Mouse (Mus musculus) left cerebral cortex, postnatal 25 days (tissue): Measurements from ENCODE around the gene Mmp21. TPM values are rescaled to one million over a fixed set of nuclear protein-coding genes. Genes with fewer than 3 reads are reported as not detected.
"Not testable (repeated sequence)": the region's sequence is repeated elsewhere in the genome, so short reads cannot be mapped to it uniquely, and the experiment has no call there.

Experiments
- DNase-seq, 2 experiments: peaks; one replicate each; pipeline ENCODE4 v3.0.0; 2022; ENCODE audit warnings: low spot score in 2 of 2, mixed read lengths in 1 of 2
- intact Hi-C: fragments of 180-260 bp; cut with DNase I; formaldehyde crosslinking; loops from one replicate; pipeline ENCODE4 v1.15.1; 2025
- total RNA-seq, 2 experiments: library from RNA; stranded (reverse); gene quantifications; 2 replicates each; pipeline ENCODE4 v1.2.3; 2021

Mmp21 gene
- total RNA-seq, result not detected

DNA sequence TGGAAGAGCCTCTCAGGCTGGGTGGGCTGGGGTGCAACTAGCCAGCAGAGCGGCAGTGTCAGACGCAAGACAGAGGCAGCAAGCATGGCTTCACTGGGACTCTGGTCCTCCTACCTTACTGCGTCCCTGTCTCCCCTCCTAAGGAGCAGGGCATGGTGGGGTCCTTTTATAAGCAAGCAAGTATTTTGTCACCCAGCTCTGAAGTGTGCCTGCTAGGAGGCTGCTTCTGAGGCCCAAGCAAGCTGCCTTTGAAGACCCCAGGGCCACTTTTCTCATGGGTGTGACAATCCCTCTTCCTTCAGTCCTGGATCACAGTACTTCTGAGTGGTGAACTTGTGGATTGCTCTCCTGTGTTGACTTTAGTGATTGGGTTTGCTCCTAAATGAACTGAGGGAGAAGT lies at the start of gene Mmp21:
TSS of gene Mmp21 (minus strand) at position 101 of the 400 bp plus-strand sequence.
- no peak for DNase-seq
- intact Hi-C loops, result no loop called here

DNA sequence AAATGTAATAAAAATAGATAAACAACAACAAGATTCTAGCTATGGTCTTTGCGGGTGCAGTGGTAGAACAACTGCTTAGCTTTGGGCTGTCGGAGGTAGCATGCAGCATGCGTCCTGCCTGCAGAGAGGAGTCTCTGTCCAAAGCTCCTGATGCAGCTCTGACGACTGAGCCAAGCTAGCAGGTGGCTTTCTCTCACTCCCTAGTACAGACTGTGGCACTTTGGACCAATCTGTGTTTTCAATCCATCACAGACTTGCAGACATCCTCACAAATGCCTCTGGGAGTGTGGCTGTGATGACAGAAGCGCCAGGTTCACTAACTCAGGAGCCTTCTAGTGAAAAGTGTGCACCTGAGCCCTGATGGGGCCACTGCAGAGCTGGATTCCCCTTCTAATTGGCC lies 49.5 kb upstream of the Mmp21 start:
- intact Hi-C loops, result no loop called here
- no peak for DNase-seq

DNA sequence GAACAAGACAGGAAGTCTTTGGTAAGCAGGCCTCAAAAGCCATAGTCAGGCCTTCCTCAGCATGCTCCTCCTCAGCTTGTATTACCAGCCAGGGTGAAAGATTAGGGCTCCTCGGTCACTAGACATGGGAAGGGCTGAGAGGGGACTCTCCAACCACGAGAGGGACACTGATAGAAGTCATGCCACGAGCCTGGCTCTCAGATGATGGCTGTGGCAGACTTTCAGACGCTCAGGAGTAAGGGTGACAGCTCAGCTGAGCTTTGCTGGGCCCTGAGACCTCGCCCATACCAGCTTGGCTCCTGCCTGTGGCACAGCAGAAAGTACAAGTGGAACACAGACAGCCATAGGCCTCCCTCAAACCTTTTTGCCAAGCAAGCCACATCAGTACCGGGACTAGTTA lies 47.2 kb upstream of the Mmp21 start:
- no peak for DNase-seq
- intact Hi-C loops, result no loop called here

DNA sequence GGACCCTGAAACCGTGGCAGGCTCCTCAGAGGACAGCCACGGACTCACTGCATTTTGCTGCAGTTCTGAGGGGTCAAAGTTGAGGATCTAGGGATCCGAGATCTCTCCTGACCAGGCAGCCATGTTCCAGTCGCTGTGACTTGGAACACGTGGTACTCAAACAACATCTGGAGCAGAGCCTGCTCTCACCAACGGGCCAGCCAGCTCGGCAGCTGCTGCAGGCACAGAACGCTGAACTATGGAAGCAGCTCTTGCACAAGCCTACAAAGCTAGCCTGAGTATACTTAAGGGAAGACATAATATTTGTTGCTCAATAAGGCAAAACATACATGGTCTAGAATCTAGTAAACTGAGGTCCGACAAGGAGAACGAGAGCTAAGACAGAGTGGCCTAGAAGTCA lies 45.7 kb upstream of the Mmp21 start:
- intact Hi-C loops, result no loop called here
- no peak for DNase-seq

DNA sequence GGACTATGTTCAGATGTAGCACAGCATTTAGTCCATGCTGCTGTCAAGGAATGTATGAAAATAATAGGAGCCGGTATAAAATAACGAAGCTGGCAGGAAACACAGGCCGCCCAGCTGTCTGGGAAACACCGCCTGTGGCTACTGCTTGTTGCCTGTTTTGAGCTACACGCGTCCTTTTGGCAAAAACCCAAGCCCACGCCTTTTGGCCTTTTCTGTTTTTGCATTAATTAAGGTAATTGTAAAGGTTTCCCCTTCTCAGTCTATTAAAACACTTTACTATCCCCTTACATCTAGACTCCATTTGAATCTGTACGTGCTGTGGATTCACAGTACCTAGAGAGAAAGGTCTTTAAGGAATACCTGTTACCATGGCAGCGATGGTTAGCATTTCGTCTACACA lies 45.0 kb upstream of the Mmp21 start:
- DNase-seq, result peak in 1 of 2 experiments; percentile 46
- intact Hi-C loops, result no loop called here

DNA sequence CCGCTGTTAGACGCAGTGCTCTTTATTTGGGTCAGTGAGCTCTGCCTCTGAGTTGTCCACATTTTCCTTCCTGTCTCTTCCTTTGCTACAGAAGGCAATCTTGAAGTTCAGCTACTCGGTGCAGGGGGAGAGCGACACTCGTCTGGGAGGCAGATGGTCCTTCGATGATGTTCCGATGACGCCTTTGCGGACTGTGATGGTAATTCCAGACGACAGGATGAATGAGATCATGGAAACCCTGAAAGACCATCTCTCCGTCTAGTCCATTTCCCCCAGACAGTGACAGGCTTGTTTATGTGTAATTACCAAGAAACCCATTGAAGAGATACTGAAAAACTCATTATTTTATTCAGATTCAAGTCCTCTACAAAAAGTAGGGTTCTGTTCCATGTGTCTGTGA lies 40.8 kb upstream of the Mmp21 start:
- intact Hi-C loops, result no loop called here
- no peak for DNase-seq

DNA sequence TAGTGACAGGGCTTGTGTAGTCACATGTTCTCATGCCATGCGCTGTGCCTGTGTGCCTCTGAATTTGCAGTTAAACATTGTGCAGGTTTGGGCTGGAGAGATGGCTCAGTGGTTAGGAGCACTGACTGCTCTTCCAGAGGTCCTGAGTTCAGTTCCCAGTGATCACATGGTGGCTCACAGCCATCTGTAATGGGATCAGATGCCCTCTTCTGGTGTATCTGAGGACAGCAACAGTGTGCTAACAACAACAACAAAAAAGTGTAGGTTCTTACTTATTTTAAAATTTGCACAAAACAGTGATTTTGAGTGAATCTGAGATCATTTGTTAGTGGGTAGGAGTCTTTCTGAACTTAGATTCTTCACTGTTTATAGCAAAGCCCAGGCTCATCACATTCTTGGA lies 38.7 kb upstream of the Mmp21 start:
- intact Hi-C loops, result no loop called here
- no peak for DNase-seq

DNA sequence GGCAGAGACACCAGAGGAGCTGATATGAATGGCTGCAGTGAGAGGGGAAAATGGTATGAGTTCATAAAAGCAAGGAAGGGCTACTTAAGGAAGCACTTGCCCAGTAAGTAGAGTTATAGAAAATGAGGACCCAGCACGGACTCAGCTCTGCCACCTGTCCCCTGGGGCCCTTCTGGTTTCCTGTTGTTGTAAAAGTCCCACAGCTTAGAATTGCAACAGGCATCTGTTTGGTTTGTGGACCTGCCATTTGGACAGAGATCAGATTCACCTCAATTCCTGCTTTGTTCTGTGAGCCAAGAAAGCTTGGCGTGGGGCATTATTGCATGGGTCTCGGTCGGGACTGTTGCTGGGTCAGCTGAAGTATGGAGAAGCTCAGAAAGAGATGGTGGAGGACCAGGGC lies 35.5 kb upstream of the Mmp21 start:
- DNase-seq, result no peak
- intact Hi-C loops, result no loop called here

DNA sequence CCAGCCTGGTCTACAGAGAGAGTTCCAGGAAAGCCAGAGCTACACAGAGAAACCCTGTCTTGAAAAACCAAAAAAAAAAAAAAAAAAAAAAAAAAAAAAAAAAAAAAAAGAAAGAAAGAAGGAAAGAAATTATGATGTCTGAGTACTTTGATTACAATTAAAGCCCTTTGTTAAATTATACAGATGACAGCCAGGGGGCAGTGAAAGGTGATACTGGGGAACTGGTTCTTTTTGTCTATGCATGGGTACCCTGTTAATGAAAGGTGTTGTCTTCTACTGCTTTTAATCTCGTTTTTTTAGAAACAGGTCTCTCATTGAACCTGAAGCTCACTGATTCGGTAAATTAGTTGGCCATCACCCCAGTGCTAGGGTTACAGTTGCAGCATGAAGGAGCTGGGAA lies 27.4 kb upstream of the Mmp21 start:
- DNase-seq, result no peak
- intact Hi-C loops, result no loop called here

DNA sequence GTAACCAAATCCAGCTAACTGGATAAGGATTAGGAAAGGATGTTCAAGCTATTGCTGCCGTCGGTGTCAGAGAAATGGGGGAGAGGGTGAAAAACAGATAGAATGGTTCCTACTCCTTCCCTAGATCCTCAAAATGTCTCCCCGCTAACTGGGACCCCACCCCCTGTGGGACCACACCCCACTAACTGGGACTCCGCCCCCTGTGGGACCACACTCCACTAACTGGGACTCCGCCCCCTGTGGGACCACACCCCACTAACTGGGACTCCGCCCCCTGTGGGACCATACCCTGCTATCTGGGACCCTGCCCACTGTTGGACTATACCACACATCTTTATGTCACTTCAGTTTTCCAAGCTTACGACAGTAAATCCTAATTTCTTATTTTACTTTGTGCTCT lies 24.0 kb upstream of the Mmp21 start:
- intact Hi-C loops, result no loop called here

DNA sequence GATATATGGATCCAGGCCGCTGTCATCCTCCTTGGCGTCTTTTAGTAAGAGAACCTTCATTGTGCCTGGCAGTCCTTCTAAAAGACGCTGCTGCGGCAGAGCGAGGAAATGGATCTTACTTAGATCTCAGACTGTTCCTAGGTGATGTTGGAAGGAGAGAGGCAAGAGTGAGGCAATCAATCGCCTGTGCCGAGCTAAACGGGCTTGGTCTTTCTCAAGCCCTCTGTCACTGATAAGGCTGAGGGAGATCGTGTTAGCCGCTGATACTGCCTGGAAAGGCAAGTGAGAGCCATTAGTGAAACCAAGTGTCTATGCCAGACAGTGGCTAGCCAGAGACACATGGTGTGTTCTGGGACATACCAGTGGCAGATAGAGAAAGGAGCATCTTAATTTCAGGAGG lies 22.5 kb upstream of the Mmp21 start:
- intact Hi-C loops, result no loop called here
- DNase-seq, result no peak

More for the DNA sequence above, 24.0 kb upstream of the Mmp21 start:
- no peak for DNase-seq

DNA sequence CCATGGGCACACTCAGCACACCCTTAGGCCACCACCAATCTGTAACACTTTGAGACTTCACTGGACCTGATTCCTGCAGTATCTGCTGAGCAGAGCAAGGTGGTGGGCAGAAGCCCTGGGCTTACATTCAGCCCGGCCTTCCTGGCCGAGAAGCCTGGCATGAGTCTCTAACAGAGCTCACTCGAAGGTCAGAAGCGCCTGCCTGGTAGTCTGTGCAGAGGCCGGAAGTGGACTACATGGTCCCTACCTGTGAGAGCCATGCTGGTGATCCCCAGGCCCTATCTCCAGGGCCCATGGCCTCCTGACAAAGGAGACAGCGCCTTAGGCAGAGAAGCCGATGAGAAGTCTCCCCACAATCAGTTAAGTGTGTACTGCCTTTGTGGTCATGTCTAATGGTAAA lies 21.5 kb upstream of the Mmp21 start:
- intact Hi-C loops, result no loop called here
- no peak for DNase-seq

DNA sequence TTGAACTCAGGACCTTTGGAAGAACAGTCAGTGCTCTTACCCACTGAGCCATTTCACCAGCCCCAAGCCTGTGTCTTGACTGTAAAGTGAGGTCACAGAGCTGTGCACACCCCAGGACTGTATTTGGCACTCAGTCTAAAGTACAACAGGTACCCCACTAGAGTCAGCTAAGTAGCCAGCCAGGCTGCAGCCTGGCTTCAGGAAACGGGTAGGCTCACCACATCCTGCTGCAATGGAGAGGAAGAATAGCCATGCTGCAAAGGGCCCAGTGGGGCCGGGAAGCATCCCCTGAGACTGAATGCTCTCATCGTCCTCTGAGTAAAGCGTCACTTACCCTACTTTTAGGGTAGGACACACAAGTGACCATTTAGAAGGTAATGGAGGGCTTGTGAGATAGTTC lies 20.0 kb upstream of the Mmp21 start:
- intact Hi-C loops, result no loop called here
- DNase-seq, result no peak

DNA sequence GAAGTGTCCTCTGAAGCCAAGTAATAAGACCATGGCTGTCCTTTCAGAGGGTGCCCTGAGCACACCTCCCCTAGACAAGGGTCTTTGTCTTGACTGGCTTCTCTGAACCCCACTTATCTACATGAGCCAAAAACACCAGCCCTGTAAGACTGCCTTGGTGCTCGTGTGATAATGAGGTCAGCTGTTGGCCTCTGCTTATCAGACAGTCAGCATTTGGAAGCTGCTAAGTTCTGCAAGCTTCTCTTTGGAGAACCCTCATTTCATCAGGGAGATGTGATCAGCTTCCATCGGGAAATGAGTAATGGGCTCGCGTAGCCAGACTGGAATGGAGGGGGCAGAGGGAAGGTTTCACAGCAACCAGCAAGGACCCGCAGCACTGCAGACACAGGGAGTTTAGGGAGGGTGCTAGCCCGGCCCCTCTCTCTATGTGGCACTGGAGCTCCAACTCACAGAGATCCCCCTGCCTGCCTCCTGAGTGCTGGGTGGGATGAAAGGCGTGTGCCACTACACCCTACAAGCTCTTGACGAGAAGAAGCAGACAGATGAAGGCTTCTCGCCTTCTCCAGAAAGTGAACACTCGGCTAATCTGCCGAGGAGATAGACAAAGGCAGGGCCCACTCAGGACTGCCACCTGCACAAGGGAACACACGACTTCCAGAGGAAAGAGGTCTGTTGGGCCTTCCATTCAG lies 18.3 kb upstream of the Mmp21 start:
- intact Hi-C loops, result no loop called here
- DNase-seq, result no peak

DNA sequence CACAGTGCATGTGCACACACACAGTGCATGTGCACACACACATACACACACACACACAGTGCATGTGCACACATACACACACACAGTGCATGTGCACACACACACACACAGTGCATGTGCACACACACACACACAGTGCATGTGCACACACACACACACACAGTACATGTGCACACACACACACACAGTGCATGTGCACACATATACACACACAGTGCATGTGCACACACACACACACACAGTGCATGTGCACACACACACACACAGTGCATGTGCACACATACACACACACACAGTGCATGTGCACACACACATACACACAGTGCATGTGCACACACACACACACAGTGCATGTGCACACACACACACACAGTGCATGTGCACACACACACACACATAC lies 5.8 kb upstream of the Mmp21 start:
- DNase-seq, intact Hi-C loops: not testable (repeated sequence)

DNA sequence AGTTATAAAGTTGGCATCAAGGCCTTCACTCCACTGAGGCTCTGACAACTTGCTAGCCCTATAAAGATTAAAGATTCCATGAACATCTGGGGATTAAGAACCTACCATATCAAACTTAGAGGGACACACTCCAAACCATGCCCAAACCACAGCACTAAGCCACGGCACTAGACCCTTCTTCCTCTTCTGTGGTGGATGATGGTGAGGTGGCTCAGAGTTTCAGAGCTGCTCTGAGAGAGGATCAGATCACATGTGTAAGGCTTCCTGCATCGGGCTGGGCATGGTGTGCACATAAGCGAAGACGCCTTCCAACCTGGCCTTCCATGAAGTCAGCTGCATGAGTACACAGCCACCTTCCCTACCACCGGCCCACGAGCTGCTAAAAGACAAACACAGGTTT lies 4.8 kb upstream of the Mmp21 start:
- intact Hi-C loops, result no loop called here
- no peak for DNase-seq

DNA sequence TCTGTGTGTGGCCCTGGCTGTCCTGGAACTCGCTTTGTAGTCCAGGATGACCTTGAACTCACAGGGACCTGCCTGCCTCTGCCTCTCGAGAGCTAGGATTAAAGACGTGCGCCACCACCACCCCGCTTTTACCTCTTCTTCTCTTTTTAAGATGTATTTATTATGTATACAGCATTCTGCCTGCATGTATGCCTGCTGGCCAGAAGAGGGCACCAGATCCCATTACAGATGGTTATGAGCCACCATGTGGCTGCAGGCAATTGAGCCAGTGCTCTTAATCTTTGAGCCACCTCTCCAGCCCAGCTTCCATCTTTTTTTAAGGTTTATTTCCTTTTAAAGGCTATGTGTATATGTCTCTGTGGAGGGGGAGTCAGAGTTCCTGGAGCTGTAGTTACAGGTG lies 4.2 kb upstream of the Mmp21 start:
- no peak for DNase-seq
- intact Hi-C loops, result no loop called here

DNA sequence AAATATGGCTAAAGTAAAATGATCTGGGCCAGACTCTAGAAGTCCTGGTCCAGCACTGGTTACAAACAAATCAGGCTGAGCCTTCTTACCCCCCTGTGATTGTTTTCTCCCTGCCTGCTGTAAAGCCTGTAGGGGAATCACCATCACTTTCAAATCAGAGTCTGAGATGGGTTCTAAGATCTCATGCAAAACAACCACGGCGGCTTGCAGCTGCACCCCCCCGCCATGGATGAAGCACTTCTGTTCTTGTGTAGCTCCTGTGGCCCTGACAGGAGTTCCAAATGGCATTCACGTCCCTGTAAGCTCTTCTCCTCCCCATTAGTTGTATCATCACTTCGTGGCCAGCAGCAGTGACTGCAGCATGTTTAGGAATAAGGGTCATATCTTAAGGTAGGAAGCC lies 3.8 kb upstream of the Mmp21 start:
- DNase-seq, result no peak
- intact Hi-C loops, result no loop called here

DNA sequence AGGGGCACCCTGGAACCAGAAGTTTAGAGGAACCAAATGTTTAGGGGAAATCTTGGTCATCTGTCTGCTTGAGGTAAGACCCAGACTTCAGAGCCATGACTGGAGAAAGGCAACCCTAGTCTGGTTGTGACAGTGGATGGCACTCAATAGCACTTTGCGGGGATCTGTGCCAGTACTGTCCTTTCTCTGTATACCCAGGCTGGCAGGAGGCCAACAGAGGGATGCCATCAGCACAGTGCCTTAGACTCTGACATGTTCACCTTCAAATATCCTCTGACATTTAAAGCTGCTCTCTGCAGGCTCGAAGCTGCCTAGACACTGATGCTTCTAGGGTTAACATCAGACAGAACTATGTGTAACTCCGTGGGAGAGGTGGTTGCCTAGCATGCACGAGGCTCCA lies 422 bp downstream of the Mmp21 start:
- intact Hi-C loops, result no loop called here
- DNase-seq, result no peak

DNA sequence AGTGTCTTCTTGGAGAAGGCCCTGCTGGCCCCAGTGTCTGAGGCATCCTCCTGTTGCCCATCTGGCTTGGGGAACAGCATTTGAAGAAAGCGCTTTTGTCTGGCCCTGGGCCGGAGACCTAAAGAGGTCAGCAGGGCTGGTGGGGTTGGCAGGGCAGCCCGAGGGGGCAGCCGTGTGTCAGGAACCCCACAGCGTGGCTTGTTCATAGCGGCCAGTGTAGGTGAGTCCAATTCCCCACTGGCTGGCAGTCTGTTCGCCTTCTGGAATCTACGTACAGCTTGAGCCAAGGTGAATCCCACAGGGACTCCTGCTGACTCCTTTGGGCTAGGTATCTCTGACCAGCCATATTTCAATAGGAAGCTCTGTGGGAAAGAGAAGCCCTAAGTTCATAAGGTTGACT lies 1.1 kb downstream of the Mmp21 start:
- intact Hi-C loops, result no loop called here
- DNase-seq, result no peak

DNA sequence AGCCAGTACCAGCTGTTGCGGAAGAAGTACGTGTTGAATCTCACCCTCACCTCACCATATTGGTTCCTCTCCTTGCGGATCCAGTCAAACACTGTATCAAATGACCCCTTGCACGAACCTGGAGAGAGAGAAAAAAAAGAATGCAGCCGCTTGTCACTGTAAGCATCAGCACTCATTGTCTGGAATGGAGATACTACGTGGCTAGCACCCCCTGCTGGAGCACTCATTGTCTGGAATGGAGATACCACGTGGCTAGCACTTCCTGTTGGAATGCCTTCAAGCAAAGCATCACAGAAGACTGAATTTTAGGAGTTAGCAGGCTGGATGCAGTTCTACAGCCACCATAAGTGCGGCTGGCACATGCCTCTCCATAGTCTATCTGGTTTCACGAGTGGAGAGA lies 3.9 kb downstream of the Mmp21 start:
- intact Hi-C loops, result no loop called here
- no peak for DNase-seq

DNA sequence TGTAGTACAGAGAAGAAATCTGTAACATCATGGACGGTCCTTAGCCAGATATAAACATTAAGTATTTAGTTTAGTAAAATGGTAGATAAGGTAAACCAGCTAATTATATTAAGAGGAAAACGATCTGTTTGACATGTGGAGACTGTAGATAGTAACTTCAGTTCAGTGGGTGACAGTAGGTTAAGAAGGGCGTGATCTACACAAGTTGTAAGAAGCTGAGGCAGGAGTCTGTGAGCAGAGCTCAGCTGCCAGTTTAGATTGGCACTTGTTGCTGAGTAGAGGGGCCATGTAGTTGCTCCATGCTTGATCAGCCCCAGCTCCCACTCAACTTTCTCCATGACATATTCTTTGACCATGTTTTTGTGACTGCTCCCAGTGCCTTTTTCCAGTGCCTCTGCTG lies 9.0 kb downstream of the Mmp21 start:
- intact Hi-C loops, result loop anchor here (5.0 kb wide), 1 partner anchor 1816 kb away; no protein-coding TSS in a partner anchor
- no peak for DNase-seq
